Mouse (Mus musculus): ENCODE measurements around the gene P2ry2. TPM values are rescaled to one million over a fixed set of nuclear protein-coding genes. Genes with fewer than 3 reads are reported as not detected.

Gene P2ry2
- polyA plus RNA-seq (2012; rRNA removed), result 0.44 and 0.50 TPM in 2 replicates

DNA sequence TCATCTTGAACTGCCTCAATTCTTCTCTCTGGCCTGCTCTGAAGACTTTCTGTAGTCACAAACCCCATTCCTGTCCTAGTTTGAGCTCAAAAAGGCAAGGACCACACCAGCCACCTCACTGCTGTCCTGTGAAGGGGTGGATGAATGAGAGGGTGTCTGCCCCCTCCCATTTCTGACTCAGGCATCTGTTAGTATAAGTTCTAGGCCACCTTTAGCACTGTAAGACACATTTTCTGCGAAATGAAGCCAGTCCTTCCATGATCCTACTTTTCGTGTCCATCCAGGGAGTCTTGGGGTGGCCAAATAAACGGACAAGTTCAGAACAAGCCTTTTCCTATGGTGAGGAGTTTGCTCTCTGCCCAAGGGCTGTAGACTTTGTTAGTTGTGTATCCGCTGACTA is at the start of gene P2ry2:
TSS of gene P2ry2 (minus strand) at position 326 of the 400 bp plus-strand sequence.
- Histone ChIP-seq H3K27ac (ENCODE audit: insufficient read depth, low read length) (no peak within 1 kb of the TSS), H3K4me1 (ENCODE audit: control insufficient read depth, insufficient read depth, low read length) (no peaks in the 10 kb centered on the region), H3K4me3 (ENCODE audit: insufficient read depth, low read length) (peak within 1 kb of the TSS; percentile 25; the same call in 1 of the 2 replicates)
- TF ChIP-seq POLR2A (IDR thresholded peaks at IDR 0.05; ENCODE audit: extremely low read depth, insufficient read depth, low read length), result no peak
- no peak for TF ChIP-seq CTCF (IDR thresholded peaks at IDR 0.05; ENCODE audit: extremely low read depth, insufficient read depth, low read length)

DNA sequence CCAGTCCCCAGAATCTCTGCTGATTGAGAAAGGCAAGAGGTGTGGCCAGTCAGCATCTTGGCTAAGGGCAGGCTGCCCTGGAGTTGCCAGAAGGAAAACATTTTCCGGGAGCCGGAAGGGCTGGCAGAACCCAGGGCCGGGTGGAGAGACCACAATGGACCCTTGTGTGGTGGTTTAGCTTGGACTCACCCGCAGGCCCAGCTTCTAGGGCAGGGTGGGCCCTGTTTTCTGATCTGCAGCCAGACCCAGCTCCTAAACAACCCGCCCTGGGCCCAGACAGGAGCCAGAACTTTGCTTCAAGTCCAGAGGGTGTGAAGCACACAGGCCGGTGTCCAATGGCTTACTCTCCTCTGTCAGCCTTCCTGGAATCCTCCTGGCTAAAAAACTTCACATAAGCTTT is 49.6 kb upstream of the P2ry2 start:
- 0 out of 2 replicates have a peak overlapping the region, but pooled peaks have one; percentile 7 for H3K27ac ChIP-seq (ENCODE audit: insufficient read depth, low read length)
- TF ChIP-seq POLR2A (IDR thresholded peaks at IDR 0.05; ENCODE audit: extremely low read depth, insufficient read depth, low read length) (no peak), CTCF (IDR thresholded peaks at IDR 0.05; ENCODE audit: extremely low read depth, insufficient read depth, low read length) (no peak)
- H3K4me1 ChIP-seq (ENCODE audit: control insufficient read depth, insufficient read depth, low read length), result no peaks in the 10 kb centered on the region; the same call in 1 of the 2 replicates

DNA sequence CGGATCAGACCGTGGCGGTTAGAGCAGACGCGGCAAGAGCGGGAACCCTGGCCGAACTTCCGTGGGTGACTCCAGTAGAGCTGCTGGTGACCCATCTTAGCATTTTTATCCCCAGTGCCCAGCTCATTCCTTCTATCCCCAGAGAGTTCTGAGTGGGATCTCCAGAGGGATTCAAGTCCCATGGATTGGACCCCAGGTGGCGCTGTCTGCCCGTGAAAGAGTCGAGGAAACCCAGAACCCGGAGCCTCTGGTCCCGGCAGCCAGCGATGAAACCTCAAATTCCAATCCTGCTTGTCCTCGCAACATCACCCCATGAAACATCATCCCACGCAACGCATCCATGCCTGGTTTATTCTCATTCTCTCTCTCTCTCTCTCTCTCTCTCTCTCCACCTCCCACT is 48.7 kb upstream of the P2ry2 start:
- Histone ChIP-seq H3K4me1 (ENCODE audit: control insufficient read depth, insufficient read depth, low read length) (no peaks in the 10 kb centered on the region; the same call in 1 of the 2 replicates), H3K4me3 (ENCODE audit: insufficient read depth, low read length) (no peak overlapping the region), H3K27ac (ENCODE audit: insufficient read depth, low read length) (no peak overlapping the region)
- TF ChIP-seq CTCF (IDR thresholded peaks at IDR 0.05; ENCODE audit: extremely low read depth, insufficient read depth, low read length) (peak; percentile 80), POLR2A (IDR thresholded peaks at IDR 0.05; ENCODE audit: extremely low read depth, insufficient read depth, low read length) (no peak)

More for the DNA sequence above, 49.6 kb upstream of the P2ry2 start:
- H3K4me3 ChIP-seq (ENCODE audit: insufficient read depth, low read length), result no peak overlapping the region

DNA sequence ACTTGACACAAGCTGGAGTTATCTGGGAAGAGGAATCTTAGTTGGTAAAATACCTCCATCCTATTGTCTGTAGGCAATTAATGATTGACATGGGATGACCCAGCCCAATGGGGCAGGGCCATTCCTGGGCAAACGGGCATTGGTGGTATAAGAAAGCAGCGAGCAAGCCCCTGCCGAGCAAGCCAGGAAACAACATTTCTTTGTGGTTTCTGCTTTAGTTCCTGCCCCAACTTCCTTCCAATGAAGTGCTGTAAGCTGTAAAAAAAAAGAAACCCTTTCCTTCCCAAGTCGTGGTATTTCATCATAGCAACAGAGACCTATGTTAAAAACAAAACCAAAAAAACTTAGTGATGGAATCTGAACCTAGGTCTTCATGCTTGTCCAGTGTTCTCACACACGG is 47.8 kb upstream of the P2ry2 start:
- no peak for TF ChIP-seq POLR2A (IDR thresholded peaks at IDR 0.05; ENCODE audit: extremely low read depth, insufficient read depth, low read length)
- no peak for TF ChIP-seq CTCF (IDR thresholded peaks at IDR 0.05; ENCODE audit: extremely low read depth, insufficient read depth, low read length)
- Histone ChIP-seq H3K27ac (ENCODE audit: insufficient read depth, low read length) (no peak overlapping the region), H3K4me3 (ENCODE audit: insufficient read depth, low read length) (no peak overlapping the region), H3K4me1 (ENCODE audit: control insufficient read depth, insufficient read depth, low read length) (no peaks in the 10 kb centered on the region; the same call in 1 of the 2 replicates)

DNA sequence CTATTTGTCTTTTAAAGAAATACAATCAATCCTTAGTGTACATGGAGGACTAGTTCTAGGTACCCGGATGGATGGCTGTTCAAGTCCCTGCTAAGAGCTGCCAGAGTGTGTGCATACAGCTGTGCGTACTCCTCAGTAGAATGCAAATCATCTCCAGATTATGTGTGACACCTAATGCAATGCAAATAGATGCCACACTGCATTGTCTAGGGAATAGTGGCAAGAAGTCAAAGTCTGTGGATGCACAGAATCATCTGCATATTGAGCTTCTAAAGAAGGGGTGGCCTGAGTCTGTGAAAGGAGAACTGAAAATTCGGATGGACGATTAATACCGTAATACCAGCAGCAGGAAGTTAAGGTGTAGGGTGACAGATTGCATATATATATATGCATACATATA is 46.5 kb upstream of the P2ry2 start:
- Histone ChIP-seq H3K4me1 (ENCODE audit: control insufficient read depth, insufficient read depth, low read length) (no peaks in the 10 kb centered on the region; the same call in 1 of the 2 replicates), H3K4me3 (ENCODE audit: insufficient read depth, low read length) (no peak overlapping the region), H3K27ac (ENCODE audit: insufficient read depth, low read length) (no peak overlapping the region)
- TF ChIP-seq POLR2A (IDR thresholded peaks at IDR 0.05; ENCODE audit: extremely low read depth, insufficient read depth, low read length), result no peak
- TF ChIP-seq CTCF (IDR thresholded peaks at IDR 0.05; ENCODE audit: extremely low read depth, insufficient read depth, low read length), result no peak

DNA sequence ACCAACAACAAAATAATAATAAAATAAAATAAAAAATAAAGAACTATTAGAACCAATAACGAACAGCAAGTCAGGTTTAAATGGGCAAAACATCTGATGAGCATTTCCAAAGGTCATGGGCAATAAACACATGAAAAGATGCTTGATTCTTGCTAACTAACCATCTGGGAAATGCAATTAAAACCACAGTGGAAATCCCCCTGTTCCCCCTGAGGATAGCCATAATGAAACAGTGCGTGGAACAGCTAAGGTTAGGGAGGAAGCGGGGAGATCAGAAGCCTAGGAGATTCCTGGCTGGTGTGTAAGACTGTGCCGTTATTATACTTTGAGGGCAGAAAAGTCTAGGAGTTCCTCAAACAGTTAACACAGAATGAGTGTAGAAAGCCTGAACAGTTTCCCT is 44.6 kb upstream of the P2ry2 start:
- TF ChIP-seq POLR2A (IDR thresholded peaks at IDR 0.05; ENCODE audit: extremely low read depth, insufficient read depth, low read length) (no peak), CTCF (IDR thresholded peaks at IDR 0.05; ENCODE audit: extremely low read depth, insufficient read depth, low read length) (no peak)
- H3K4me1 ChIP-seq (ENCODE audit: control insufficient read depth, insufficient read depth, low read length), result no peaks in the 10 kb centered on the region; the same call in 1 of the 2 replicates
- no peak overlapping the region for H3K27ac ChIP-seq (ENCODE audit: insufficient read depth, low read length)
- no peak overlapping the region for H3K4me3 ChIP-seq (ENCODE audit: insufficient read depth, low read length)

DNA sequence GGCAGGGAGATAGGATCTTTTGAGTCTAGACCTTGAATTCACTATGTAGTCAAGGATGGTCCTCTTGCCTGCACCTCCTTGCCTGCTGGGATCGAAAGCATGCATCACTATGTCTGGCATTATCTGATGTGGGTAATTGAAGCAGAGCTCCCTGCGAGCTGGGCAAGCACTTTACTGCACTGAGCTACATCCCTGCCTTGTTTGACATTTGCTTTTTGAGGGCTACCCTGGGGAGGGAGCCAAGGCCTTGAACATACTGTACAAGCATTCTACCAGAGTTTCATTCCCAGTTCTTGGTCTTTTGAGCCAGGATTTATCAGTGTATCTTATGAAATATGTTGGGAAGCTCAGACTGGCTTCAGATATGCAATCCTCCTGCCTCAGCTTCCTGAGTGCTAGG is 40.5 kb upstream of the P2ry2 start:
- no peak overlapping the region for H3K4me3 ChIP-seq (ENCODE audit: insufficient read depth, low read length)
- no peak overlapping the region for H3K27ac ChIP-seq (ENCODE audit: insufficient read depth, low read length)
- TF ChIP-seq POLR2A (IDR thresholded peaks at IDR 0.05; ENCODE audit: extremely low read depth, insufficient read depth, low read length), result no peak
- TF ChIP-seq CTCF (IDR thresholded peaks at IDR 0.05; ENCODE audit: extremely low read depth, insufficient read depth, low read length), result no peak
- H3K4me1 ChIP-seq (ENCODE audit: control insufficient read depth, insufficient read depth, low read length), result no peaks in the 10 kb centered on the region

DNA sequence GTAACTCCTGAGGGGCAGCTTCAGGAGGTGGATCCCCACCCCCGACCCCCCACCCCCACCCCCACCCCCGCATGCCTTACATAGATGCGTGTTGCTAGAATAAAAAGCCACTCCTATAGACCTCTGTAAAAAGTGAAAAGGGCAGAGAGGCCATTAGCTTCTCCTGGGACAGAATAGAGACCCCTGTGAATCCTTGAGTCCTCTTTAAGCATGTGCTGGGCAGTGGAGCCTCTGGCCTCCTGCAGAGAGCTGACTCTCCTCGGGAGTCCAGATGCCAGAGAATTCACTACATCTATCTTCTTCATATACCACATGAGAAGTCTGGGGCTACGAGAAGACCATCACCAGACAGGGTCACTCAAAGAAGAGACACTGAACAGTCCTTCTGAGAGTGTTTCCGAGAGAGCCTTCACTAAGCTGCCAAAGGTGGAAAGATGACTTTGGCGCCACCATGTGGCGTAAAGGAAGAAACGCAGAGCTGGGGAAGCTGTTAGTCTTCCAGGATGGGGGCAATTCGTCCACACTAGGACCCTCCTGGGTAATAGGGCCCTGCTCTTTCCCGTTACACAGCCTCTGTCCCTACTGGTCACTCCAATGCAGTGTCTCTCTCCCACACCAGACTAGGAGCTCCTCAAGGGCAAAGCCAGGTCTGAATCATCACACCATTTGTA is 39.0 kb upstream of the P2ry2 start:
- Histone ChIP-seq H3K4me1 (ENCODE audit: control insufficient read depth, insufficient read depth, low read length) (no peaks in the 10 kb centered on the region), H3K4me3 (ENCODE audit: insufficient read depth, low read length) (no peak overlapping the region), H3K27ac (ENCODE audit: insufficient read depth, low read length) (no peak overlapping the region)
- TF ChIP-seq POLR2A (IDR thresholded peaks at IDR 0.05; ENCODE audit: extremely low read depth, insufficient read depth, low read length), result no peak
- peak; percentile 90 for TF ChIP-seq CTCF (IDR thresholded peaks at IDR 0.05; ENCODE audit: extremely low read depth, insufficient read depth, low read length)

DNA sequence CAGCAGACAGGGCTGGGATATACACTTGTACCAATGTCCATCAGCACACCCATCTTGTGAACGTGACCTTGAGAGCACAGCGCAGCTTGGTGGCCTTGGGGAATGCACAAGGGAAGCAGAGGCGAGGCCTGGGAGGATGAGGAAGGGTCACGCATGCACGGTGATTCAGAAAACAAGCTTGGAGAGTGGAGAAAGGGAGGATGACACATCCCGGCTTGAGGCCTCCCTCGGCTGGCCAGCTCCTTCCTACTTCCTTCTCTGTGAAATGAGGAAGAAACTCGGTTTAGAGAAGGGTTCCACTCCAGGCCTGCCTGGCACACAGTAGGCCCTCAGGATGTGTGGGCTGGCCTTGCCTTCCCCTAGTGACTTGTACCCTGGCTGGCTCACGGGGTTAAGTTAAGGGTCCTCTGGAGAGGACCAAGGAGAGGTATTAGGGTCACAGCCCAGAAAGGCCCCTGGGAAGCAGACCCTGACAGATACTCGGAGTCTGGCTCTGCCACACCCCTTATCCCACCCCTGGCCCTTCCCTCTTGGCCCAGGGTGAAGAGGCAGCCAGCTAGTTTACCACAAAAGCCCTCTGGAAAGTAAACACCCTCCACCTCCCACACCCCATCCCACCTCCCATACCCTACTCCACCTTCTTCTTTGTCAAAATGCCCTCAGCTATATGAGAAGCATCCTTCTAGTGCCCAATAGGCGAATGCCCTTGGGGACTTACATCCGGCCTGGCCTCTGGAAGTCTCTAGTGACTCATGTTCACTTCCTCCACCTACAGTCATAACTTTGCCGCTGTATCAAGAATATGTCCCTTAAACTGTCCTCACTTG is 38.3 kb upstream of the P2ry2 start:
- no peak for TF ChIP-seq CTCF (IDR thresholded peaks at IDR 0.05; ENCODE audit: extremely low read depth, insufficient read depth, low read length)
- no peak for TF ChIP-seq POLR2A (IDR thresholded peaks at IDR 0.05; ENCODE audit: extremely low read depth, insufficient read depth, low read length)
- H3K4me3 ChIP-seq (ENCODE audit: insufficient read depth, low read length), result no peak overlapping the region

More for the DNA sequence above, 38.3 kb upstream of the P2ry2 start:
- Histone ChIP-seq H3K4me1 (ENCODE audit: control insufficient read depth, insufficient read depth, low read length) (no peaks in the 10 kb centered on the region), H3K27ac (ENCODE audit: insufficient read depth, low read length) (no peak overlapping the region)
